Mouse (Mus musculus) gastrocnemius, adult 8-10 months (tissue): ENCODE results near the gene 9030612E09Rik. TPM values are rescaled to one million over a fixed set of nuclear protein-coding genes. Genes with fewer than 3 reads are reported as not detected.
A peak's percentile ranks its signal among the peaks of the same experiment; 100 is the strongest.

ENCODE experiments used
- DNase-seq, 2 experiments: peaks; one replicate each; pipeline ENCODE4 v3.0.0; 2022; ENCODE audit warnings: low spot score in 2 of 2
- total RNA-seq, 4 experiments: library from RNA; stranded (reverse); gene quantifications; 2 replicates each; pipeline ENCODE4 v1.2.4; 2022

Gene 9030612E09Rik
- total RNA-seq, 4 experiments from 2014 or later = 1.4 to 2.1 (median 2.0) TPM

GRCm38 (mm10) chr10:43203865-43204264 is 29.4 kb downstream of the 9030612E09Rik start:
- DNase-seq = no peak

DNA sequence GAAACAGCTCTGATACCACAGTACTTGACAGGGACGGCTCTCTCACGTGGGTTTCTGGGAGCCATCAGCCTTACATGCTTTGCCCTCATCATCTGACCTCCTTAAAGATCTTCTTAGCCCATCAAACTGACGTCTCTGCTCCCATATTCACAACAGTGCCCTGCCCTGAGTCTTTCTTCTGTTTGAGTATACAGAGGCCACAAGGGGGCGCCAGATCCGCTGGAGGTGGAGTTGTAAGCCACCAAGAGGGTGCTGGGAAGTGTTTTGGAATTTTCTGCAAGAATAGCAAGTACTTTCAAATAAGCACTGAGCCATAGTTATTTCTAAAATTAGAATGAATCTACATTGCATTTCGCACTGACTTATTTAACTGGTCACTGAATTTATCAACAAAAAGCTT is 37.4 kb downstream of the 9030612E09Rik start:
- DNase-seq = no peak

- DNase-seq = no peak
Measured at GRCm38 (mm10) chr10:43217361-43217900, 42.9 kb downstream of the 9030612E09Rik start.

- no peak for DNase-seq
Measured at GRCm38 (mm10) chr10:43220479-43220878, 46.0 kb downstream of the 9030612E09Rik start.

DNA sequence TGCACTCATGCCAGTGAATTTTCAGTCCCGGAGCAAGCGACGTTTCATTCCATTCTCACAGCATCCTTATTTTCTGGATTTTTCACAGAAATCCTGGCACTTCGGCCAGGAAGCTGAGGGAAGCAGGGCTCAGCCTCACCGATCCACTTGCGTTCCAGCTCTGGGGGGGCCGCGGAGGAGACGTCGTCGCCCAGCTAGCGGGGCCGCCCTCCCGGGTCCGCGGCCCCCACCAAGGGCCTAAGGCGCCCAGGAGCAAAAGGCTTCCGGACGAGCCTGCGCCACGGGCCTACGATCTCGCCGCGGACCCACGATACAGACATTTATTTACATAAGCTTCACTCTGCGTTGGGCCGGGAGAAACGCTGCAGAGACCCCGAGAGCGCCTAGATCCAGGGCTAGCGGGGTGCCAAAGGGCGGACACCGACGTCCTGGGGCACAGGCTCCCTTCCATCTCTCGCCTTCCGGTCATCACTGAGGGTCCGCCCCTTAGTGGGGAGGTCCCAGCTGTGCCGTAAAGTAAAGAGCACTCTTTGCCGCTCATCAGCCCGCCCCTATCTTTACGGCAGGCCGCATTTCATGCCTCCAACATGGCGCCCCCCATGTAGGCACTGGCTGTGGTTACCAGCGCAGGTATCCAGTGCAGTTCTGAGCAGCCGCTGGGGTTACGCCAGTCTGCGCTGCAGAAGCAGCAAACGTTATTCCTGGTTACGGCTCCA is 46.6 kb downstream of the 9030612E09Rik start, which contains the start of gene Pdss2:
Gene Pdss2, plus strand, starts transcription at position 577 of the 716 bp plus-strand sequence.
- peak; percentile 93 to 94 for DNase-seq

DNA sequence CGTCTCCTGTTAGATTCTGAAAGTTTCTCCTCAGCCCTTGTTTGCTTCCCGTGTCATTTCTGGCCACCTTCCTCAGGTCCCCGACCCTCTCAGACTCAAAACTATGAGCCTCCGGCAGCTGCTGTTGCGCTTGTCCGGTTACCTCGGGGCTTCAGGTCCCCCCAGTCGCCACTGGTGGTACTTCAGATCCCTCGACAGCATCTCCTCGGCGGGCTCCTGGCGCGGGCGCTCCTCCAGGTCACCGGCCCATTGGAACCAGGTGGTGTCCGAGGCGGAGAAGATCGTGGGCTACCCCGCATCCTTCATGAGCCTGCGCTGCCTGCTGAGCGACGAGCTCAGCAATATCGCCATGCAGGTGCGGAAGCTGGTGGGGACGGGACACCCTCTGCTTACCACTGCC is 47.2 kb downstream of the 9030612E09Rik start:
- peak in 1 of 2 experiments; percentile 18 for DNase-seq

- DNase-seq = no peak
Measured at GRCm38 (mm10) chr10:43223391-43223790, 48.9 kb downstream of the 9030612E09Rik start.

Other genes with a start within 250 kb of the 9030612E09Rik start
- gene Sobp, start 174 bp upstream of the 9030612E09Rik start, total RNA-seq = 10 to 100 TPM; 33.7 to 39.5 (median 35.8) TPM
- 10 to 100 TPM; 18.5 to 23.3 (median 20.1) TPM for gene Pdss2, start 46.8 kb downstream of the 9030612E09Rik start, total RNA-seq